Mouse (Mus musculus) layer of hippocampus, postnatal 36 days (tissue): ENCODE measurements around the gene Ryr2. TPM values are rescaled to one million over a fixed set of nuclear protein-coding genes. Genes with fewer than 3 reads are reported as not detected.
"Not testable (repeated sequence)": the region's sequence is repeated elsewhere in the genome, so short reads cannot be mapped to it uniquely, and the experiment has no call there.

Source experiments
- DNase-seq, 2 experiments: peaks; one replicate each; pipeline ENCODE4 v3.0.0; 2022
- total RNA-seq, 2 experiments: library from RNA; stranded (reverse); gene quantifications; 2 replicates each; pipeline ENCODE4 v1.2.3; 2021

The Ryr2 gene
- total RNA-seq, 2 experiments from 2014 or later: 237 to 265 TPM

GRCm38 (mm10) chr13:11934297-11935060 is 172.3 kb downstream of the Ryr2 start:
- DNase-seq: not testable (repeated sequence)

- DNase-seq: no peak
These were observed 173.4 kb downstream of the Ryr2 start for GRCm38 (mm10) chr13:11933334-11933733.

GRCm38 (mm10) chr13:11928709-11929108 is 178.0 kb downstream of the Ryr2 start:
- DNase-seq: no peak

- DNase-seq: no peak
These were observed 179.0 kb downstream of the Ryr2 start for GRCm38 (mm10) chr13:11927727-11928126.

GRCm38 (mm10) chr13:11926720-11927500 is 179.8 kb downstream of the Ryr2 start:
- no peak for DNase-seq

GRCm38 (mm10) chr13:11926215-11926614 is 180.5 kb downstream of the Ryr2 start:
- no peak for DNase-seq

GRCm38 (mm10) chr13:11924732-11925131 is 182.0 kb downstream of the Ryr2 start:
- DNase-seq: no peak

- DNase-seq: no peak
These were observed 186.2 kb downstream of the Ryr2 start for GRCm38 (mm10) chr13:11920495-11920894.

- no peak for DNase-seq
These were observed 187.3 kb downstream of the Ryr2 start for GRCm38 (mm10) chr13:11919448-11919847.

GRCm38 (mm10) chr13:11915619-11916018 is 191.1 kb downstream of the Ryr2 start:
- no peak for DNase-seq

GRCm38 (mm10) chr13:11914682-11915081 is 192.1 kb downstream of the Ryr2 start:
- no peak for DNase-seq

- no peak for DNase-seq
These were observed 194.5 kb downstream of the Ryr2 start for GRCm38 (mm10) chr13:11912208-11912607.

GRCm38 (mm10) chr13:11908123-11908522 is 198.6 kb downstream of the Ryr2 start:
- DNase-seq: no peak

GRCm38 (mm10) chr13:11905126-11905525 is 201.6 kb downstream of the Ryr2 start:
- no peak for DNase-seq

- DNase-seq: no peak
These were observed 203.5 kb downstream of the Ryr2 start for GRCm38 (mm10) chr13:11903272-11903671.

GRCm38 (mm10) chr13:11902856-11903255 is 203.9 kb downstream of the Ryr2 start:
- DNase-seq: no peak

- no peak for DNase-seq
These were observed 206.1 kb downstream of the Ryr2 start for GRCm38 (mm10) chr13:11900631-11901030.

GRCm38 (mm10) chr13:11895631-11896030 is 211.1 kb downstream of the Ryr2 start:
- no peak for DNase-seq

GRCm38 (mm10) chr13:11891739-11892138 is 215.0 kb downstream of the Ryr2 start:
- DNase-seq: no peak

GRCm38 (mm10) chr13:11891115-11891514 is 215.6 kb downstream of the Ryr2 start:
- no peak for DNase-seq

GRCm38 (mm10) chr13:11884175-11884574 is 222.6 kb downstream of the Ryr2 start:
- no peak for DNase-seq

- no peak for DNase-seq
These were observed 224.4 kb downstream of the Ryr2 start for GRCm38 (mm10) chr13:11882359-11882758.

- DNase-seq: no peak
These were observed 226.1 kb downstream of the Ryr2 start for GRCm38 (mm10) chr13:11880503-11881227.
